Mouse (Mus musculus) adrenal gland, adult 18-20 months (tissue): ENCODE measurements around the gene Dek. TPM values are rescaled to one million over a fixed set of nuclear protein-coding genes. Genes with fewer than 3 reads are reported as not detected.

ENCODE experiments used
- DNase-seq, 2 experiments: peaks; one replicate each; pipeline ENCODE4 v3.0.0; 2021 to 2022; ENCODE audit warnings: low spot score in 2 of 2
- total RNA-seq, 2 experiments: library from RNA; stranded (reverse); gene quantifications; 1 replicate in 1 of 2; 2 replicates in 1 of 2; pipeline ENCODE4 v1.2.3; 2021

Gene Dek
- total RNA-seq, 2 experiments from 2014 or later: 40.2 to 54.4 TPM

DNA sequence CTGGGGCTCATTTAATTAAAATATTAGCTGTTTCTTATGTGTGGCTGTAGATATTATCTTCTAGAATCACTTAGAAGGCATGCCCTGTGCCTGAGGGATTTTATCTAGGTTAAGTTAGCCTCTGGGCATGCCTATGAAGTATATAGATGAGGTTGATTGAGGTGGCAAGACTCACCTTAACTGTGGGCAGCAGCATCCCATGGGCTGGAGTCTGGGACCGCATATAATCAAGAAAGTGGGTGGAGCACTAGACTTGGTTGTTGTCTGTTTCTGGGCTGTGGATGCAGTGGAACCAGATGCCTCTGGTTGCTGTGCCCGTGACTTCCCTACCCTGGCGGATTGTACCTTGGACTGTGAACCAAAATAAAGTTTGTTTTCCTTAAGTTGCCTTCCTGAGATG is 6.1 kb upstream of the Dek start:
- DNase-seq: no peak

- DNase-seq: no peak
Observed at GRCm38 (mm10) chr13:47111185-47111584, 5.2 kb upstream of the Dek start.

DNA sequence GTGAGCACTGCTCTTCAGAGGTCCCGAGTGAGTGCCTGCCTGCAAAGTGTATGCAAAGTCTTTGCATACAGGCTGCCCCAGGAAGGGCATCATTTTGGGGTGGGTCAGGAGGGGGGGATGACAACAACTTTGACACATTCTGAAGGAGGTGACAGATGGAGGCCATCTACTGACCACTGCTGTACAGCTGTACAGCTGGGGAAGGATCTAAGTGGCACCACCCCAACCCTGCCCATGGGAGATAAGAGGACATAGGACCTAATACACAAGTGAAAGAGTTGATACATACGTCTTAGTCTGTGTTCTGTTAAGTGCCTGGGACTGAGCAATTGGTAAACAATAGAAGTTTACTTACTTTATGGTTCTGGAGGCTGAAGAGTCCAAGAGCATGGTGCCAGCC is 3.2 kb upstream of the Dek start:
- DNase-seq: no peak

- no peak for DNase-seq
Observed at GRCm38 (mm10) chr13:47106580-47106888, 533 bp upstream of the Dek start.

GRCm38 (mm10) chr13:47104856-47105541 is 1.0 kb downstream of the Dek start:
- no peak for DNase-seq

- no peak for DNase-seq
Observed at GRCm38 (mm10) chr13:47104146-47104545, 1.9 kb downstream of the Dek start.

DNA sequence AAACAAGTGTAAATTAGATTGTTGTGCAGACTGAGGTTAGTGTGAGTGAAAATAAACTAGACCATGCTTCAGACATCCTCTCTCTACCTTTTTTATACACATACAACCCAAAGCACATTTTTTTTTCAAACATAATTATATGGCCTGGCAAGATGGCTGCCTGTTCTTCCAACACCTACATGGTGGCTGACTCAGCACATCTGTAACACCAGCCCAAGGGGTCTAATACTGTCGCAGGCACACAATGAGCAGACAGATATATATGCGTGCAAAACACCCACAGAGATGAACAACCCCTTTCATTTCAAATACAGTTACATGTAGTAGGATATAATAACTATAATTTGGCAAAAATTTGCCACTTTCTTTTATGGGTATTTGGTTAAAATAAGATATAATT is 5.4 kb downstream of the Dek start:
- DNase-seq: no peak

DNA sequence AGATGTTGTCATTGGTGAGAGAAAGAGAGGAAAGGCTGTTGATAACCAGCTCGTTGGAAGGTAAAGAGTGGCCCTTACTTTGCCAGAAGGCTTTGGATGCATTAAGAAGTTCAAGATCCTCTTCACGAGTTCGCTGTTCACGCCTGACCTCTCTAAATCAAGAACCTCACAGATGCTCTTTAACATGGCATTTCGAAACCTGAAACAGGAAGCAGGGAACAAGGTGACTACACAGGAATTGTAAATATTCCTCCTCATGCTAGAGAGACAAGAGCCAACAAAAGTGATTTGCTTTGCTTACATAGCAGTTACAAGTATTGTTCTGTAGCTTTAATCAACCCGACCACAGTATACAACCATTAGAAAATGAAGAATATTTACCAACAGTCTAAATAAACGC is 6.7 kb downstream of the Dek start:
- no peak for DNase-seq

- DNase-seq: no peak
Observed at GRCm38 (mm10) chr13:47096591-47096990, 9.4 kb downstream of the Dek start.

DNA sequence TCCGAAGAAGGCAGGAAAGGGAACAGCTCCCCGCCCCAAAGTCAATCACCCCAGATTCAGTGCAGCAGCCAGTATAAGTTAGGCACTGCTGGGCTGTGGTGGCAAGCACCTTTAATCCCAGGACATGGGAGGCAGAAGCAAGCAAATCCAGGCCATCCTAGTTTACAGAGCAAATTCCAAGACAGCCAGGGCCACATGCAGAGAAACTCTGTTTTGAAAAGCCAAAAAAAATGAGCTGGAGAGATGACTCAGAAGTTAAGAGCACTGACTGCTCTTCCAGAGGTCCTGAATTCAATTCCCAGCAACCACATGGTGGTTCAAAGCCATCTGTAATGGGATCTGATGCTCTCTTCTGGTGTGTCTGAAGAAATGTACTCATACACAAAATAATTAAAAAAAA is 12.2 kb downstream of the Dek start:
- DNase-seq: no peak

GRCm38 (mm10) chr13:47089271-47089670 is 16.7 kb downstream of the Dek start:
- DNase-seq: no peak

GRCm38 (mm10) chr13:47088433-47088832 is 17.6 kb downstream of the Dek start:
- no peak for DNase-seq

DNA sequence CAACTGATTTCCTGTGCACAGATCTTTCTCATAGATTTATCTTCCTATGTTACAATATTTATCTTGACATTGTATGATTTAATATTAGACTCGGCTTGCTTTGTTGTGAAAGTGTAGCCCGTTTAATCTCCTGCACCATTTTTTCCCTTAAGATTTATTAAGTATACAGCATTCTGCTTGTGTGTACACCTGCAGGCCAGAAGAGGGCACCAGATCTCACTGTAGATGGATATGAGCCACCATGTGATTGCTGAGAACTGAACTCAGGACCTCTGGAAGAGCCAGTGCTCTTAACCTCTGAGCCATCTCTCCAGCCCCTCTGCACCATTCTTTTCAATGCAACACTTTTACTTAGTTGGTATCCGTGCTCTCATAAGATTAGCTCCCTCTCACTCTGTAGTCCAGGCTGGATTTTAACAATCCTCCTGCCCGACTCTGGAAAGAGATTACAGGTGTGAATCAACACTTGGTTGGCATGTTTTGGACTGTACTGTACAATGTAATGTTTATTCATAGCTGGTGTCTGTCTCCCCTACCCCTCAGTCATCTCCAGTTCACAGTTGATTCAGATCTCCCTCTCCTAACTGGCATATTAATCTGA is 25.0 kb downstream of the Dek start:
- DNase-seq: no peak

DNA sequence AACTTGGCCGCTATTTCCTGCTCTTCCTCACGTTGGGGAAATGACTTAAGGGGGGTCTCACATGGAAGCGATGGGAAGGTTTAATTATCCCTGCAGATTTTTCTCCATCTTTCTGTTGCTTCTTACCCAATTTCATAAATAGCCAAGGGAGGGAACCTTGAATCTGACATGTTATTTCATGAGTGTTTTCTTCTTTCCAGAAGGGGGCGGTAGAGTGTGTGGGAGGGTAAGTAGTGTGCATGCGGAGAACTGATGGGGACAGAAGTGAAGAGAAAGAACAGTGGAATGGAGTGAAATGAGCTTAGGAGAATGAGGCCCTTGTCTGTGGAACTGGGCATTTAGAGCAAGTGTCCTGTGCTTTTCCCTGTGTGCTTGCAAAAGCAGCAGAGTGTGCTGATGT is 27.2 kb downstream of the Dek start:
- no peak for DNase-seq

DNA sequence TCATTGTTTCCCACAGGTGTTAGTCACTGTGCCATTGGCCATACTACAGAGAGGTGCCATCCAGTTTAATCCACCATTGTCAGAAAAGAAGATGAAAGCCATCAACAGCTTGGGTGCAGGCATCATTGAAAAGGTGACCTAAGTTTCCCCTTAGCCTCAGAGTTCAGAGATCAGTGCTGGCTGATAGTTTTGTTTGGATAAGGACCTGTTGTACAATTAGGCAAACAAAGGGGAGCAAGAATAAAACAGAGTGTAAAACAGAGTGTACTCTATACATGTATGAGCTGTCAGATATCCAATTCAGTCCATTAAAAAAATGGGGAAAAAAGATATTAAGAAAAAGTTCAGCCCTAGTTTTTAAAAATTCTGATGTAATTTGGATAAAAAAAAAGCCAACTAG is 28.6 kb downstream of the Dek start:
- DNase-seq: no peak

GRCm38 (mm10) chr13:47076156-47076555 is 29.8 kb downstream of the Dek start:
- DNase-seq: no peak

DNA sequence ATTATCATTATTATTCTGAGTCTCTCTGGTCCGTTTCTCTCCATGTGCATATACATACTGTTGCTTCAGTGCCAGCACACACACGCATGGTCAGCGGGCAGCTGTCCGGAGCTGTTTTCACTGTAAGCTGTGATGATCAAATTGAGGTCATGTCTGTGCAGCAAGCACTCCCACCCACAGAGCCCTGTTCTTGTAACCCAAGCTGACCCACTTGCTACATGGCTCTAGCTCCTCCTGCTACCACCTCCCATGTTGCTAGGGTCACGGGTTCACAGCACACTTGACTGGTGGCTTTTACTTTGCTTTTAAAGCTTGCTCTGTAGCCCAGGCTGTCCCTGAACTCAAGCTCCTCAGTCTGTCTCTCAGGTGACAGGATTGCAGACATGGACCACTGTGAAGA is 33.5 kb downstream of the Dek start:
- no peak for DNase-seq

DNA sequence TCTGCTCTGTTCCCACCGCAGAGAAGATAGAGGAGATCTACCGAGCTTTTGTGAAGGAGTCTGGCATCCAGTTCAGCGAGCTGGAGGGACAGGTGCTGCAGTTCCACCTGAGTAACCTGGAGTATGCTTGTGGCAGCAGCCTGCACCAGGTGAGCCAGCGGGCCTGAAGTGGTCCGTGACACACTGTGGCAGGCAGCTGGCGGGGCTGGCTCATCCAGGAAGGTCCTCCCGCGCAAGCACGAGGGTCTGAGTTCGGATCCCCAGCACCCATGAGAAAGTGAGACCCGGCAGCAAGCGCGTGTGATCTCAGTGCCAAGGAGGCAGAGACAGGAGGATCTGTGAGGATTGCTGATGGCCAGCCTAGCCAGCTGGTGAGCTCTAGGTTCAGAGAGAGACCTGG is 34.1 kb downstream of the Dek start:
- DNase-seq: no peak

DNA sequence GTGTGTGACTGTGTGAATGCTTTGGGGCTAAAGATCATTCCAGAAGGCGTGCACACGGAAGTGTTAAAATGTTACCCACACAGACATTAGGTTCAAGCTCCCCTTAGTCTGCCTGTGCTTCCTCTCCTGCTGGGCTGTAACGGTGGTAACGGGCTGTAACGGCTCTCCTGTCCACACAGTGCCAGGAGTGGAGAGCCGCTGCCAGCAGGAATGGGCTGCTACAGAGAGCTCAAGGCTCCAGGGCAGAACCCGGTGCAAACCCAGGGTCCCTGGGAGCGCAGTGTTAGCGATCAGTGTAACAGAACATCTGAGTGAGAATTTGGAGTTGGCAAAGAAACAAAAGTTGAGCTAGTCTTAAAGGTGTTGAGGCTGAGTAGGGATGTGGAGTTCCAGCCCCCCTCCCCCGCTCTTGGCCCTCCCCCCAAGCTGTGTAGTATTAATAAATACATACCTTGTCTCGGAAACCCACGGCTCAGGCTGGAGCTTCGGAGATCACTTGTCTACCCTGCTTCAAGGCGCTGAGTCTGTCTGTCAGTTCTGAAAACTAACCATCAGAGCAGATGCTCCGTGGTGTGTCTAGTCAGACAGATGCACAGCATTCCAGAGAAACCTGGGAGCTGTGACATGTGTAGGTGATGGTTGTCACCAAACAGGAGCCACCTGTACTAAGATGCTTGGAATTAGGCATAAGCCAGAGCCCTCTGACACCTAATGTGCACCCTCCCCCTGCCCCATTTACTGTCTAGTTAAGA is 35.5 kb downstream of the Dek start:
- no peak for DNase-seq

DNA sequence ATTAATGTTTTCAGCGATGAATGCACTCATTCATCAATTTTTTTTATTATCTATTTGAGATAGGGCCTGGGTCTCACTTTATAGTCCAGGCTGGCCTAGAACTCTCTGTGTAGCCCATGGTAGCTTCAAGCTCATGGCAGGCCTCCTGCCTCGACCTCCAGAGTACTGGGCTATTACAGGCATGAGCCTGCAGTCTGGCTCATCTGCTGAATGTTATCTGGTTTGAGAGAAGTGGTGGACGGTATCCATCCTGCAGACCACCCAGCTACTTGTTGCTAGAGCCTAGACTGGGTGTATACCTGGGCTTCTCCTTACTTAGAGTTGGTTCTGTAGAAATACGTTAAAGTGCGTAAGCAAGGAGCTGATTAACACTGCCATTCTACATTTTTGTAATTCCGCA is 39.0 kb downstream of the Dek start:
- no peak for DNase-seq

GRCm38 (mm10) chr13:47066516-47066915 is 39.5 kb downstream of the Dek start:
- no peak for DNase-seq

- peak in 1 of 2 experiments; percentile 11 for DNase-seq
Observed at GRCm38 (mm10) chr13:47063985-47064760, 41.8 kb downstream of the Dek start.
